31 mouse cellular contexts compared by ENCODE assay signal in genomic region chr19:55651017-55651416, GRCm38 (mm10).
A peak's percentile ranks its signal among the peaks of the same experiment; 100 is the strongest.
DNase-seq lines count a peak whose midpoint lies in the region; ATAC-seq lines count a peak whose summit lies in the region.
"Had no signal": no experiment of that assay in that cellular context is flagged by ENCODE, and none has a peak within 500 bp of the region (broad histone marks: within the 10 kb centered on the region; RNA-seq: fewer than 3 reads in every experiment).

No protein-coding gene starts in this region.

- H3K36me3 ChIP-seq in neural tube, embryonic 11.5 days (ENCODE audit: control insufficient read depth, insufficient read depth, low read length): no peaks in the 10 kb centered on the region
- H3K36me3 ChIP-seq in neural tube, embryonic 15.5 days: no peaks in the 10 kb centered on the region
- H3K36me3 ChIP-seq in liver, embryonic 11.5 days (ENCODE audit: control insufficient read depth, insufficient read depth, low read length): no peaks in the 10 kb centered on the region
- H3K36me3 ChIP-seq in liver, embryonic 16.5 days (ENCODE audit: control insufficient read depth, insufficient read depth): no peaks in the 10 kb centered on the region
- H3K36me3 ChIP-seq: embryonic facial prominence, embryonic 10.5 days; embryonic facial prominence, embryonic 15.5 days; forebrain, embryonic 12.5 days; heart, embryonic 12.5 days; kidney, embryonic 15.5 days; midbrain, embryonic 12.5 days; neural tube, embryonic 13.5 days; stomach, embryonic 15.5 days had no signal

- H3K4me3 ChIP-seq in neural tube, embryonic 11.5 days (ENCODE audit: low read depth, low read length): no peak overlapping the region
- no peak overlapping the region for H3K4me3 ChIP-seq in neural tube, embryonic 15.5 days (replicated peaks)
- H3K4me3 ChIP-seq in liver, embryonic 11.5 days (ENCODE audit: low read depth, low read length): no peak overlapping the region
- H3K4me3 ChIP-seq in liver, embryonic 16.5 days (ENCODE audit: low read depth, low read length): no peak overlapping the region
- H3K4me3 ChIP-seq: embryonic facial prominence, embryonic 10.5 days; embryonic facial prominence, embryonic 15.5 days; forebrain, embryonic 12.5 days; heart, embryonic 12.5 days; kidney, embryonic 15.5 days; midbrain, embryonic 12.5 days; myocyte; neural tube, embryonic 13.5 days; stomach, embryonic 15.5 days had no signal

- H3K9ac ChIP-seq in neural tube, embryonic 11.5 days (ENCODE audit: low read length): no peak overlapping the region
- no peak overlapping the region for H3K9ac ChIP-seq in neural tube, embryonic 15.5 days (replicated peaks)
- H3K9ac ChIP-seq in liver, embryonic 11.5 days (ENCODE audit: low read depth, low read length): no peak overlapping the region
- no peak overlapping the region for H3K9ac ChIP-seq in liver, embryonic 16.5 days (ENCODE audit: low read depth, low read length)
- H3K9ac ChIP-seq: embryonic facial prominence, embryonic 15.5 days; forebrain, embryonic 12.5 days; forebrain, postnatal 0 days; heart, embryonic 12.5 days; hindbrain, embryonic 14.5 days; kidney, embryonic 15.5 days; lung, embryonic 14.5 days; midbrain, embryonic 12.5 days; neural tube, embryonic 13.5 days; stomach, embryonic 15.5 days had no signal

- no peak for ATAC-seq in neural tube, embryonic 11.5 days (ENCODE audit: insufficient read depth, low FRiP score, low TSS enrichment)
- no peak for ATAC-seq in neural tube, embryonic 15.5 days (ENCODE audit: low FRiP score)
- peak; percentile 78 for ATAC-seq in liver, embryonic 11.5 days (replicated peaks; ENCODE audit: low FRiP score)
- peak; percentile 78 for ATAC-seq in liver, embryonic 16.5 days (ENCODE audit: low read depth)
- ATAC-seq in cerebellum, adult (ENCODE audit: insufficient number of reproducible peaks, low FRiP score, low TSS enrichment): no peak
- ATAC-seq: activated CD4-positive, CD25-positive, alpha-beta regulatory T cell, adult 4 months; forebrain, postnatal 0 days had no signal

- no peak overlapping the region for H3K4me2 ChIP-seq in neural tube, embryonic 11.5 days (ENCODE audit: low read depth)
- H3K4me2 ChIP-seq in neural tube, embryonic 15.5 days: no peak overlapping the region
- H3K4me2 ChIP-seq in liver, embryonic 11.5 days: no peak overlapping the region
- no peak overlapping the region for H3K4me2 ChIP-seq in liver, embryonic 16.5 days (ENCODE audit: low read depth, low read length)
- H3K4me2 ChIP-seq: embryonic facial prominence, embryonic 15.5 days; forebrain, embryonic 12.5 days; heart, embryonic 12.5 days; hindbrain, embryonic 14.5 days; kidney, embryonic 15.5 days; lung, embryonic 14.5 days; midbrain, embryonic 12.5 days; neural tube, embryonic 13.5 days; stomach, embryonic 15.5 days had no signal

- no peaks in the 10 kb centered on the region for H3K4me1 ChIP-seq in neural tube, embryonic 11.5 days (ENCODE audit: control insufficient read depth, insufficient read depth, low read length)
- H3K4me1 ChIP-seq in neural tube, embryonic 15.5 days: no peaks in the 10 kb centered on the region
- H3K4me1 ChIP-seq in liver, embryonic 11.5 days (replicated peaks; ENCODE audit: control insufficient read depth, insufficient read depth, low read length): no peaks in the 10 kb centered on the region
- peaks cover 3% of the 10 kb centered on the region for H3K4me1 ChIP-seq in liver, embryonic 16.5 days (ENCODE audit: control insufficient read depth, low read depth, low read length)
- H3K4me1 ChIP-seq: forebrain, embryonic 12.5 days; midbrain, embryonic 12.5 days; neural tube, embryonic 13.5 days; stomach, embryonic 15.5 days had no signal

- peak; percentile 3 for DNase-seq in neural tube, embryonic 11.5 days (ENCODE audit: low spot score)
- no peak for DNase-seq in liver, embryonic 11.5 days (ENCODE audit: low spot score)
- no peak for DNase-seq in right cerebral cortex, postnatal 25 days
- DNase-seq in adipocyte (ENCODE audit: low spot score): no peak
- no peak for DNase-seq in layer of hippocampus, postnatal 10 days (ENCODE audit: low spot score in 2 of 2)
- DNase-seq: adrenal gland, adult 8-10 months; cerebellum, adult 18-20 months; cerebellum, postnatal 14 days; forebrain, postnatal 0 days; gastrocnemius, postnatal 14 days; kidney, adult 18-20 months; kidney, postnatal 36 days; layer of hippocampus, postnatal 36 days; left cerebral cortex, postnatal 4 days; lung, embryonic 14.5 days; lung, postnatal 14 days; thymus, postnatal 14 days had no signal

- H3K9me3 ChIP-seq in neural tube, embryonic 11.5 days (ENCODE audit: control insufficient read depth, low read length): no peaks in the 10 kb centered on the region
- H3K9me3 ChIP-seq in neural tube, embryonic 15.5 days (replicated peaks): no peaks in the 10 kb centered on the region
- H3K9me3 ChIP-seq in liver, embryonic 11.5 days (ENCODE audit: control insufficient read depth, low read length): no peaks in the 10 kb centered on the region
- H3K9me3 ChIP-seq in liver, embryonic 16.5 days (replicated peaks; ENCODE audit: control insufficient read depth, low read length): no peaks in the 10 kb centered on the region
- H3K9me3 ChIP-seq: embryonic facial prominence, embryonic 10.5 days; embryonic facial prominence, embryonic 15.5 days; forebrain, embryonic 12.5 days; heart, embryonic 12.5 days; kidney, embryonic 15.5 days; midbrain, embryonic 12.5 days; neural tube, embryonic 13.5 days; stomach, embryonic 15.5 days had no signal

- H3K27ac ChIP-seq in neural tube, embryonic 11.5 days (ENCODE audit: low read depth, low read length): no peak overlapping the region
- H3K27ac ChIP-seq in neural tube, embryonic 15.5 days (replicated peaks): no peak overlapping the region
- H3K27ac ChIP-seq in liver, embryonic 11.5 days (ENCODE audit: low read depth, low read length): no peak overlapping the region
- H3K27ac ChIP-seq in liver, embryonic 16.5 days (ENCODE audit: low read length): no peak overlapping the region
- H3K27ac ChIP-seq: embryonic facial prominence, embryonic 10.5 days; embryonic facial prominence, embryonic 15.5 days; forebrain, embryonic 12.5 days; hindbrain, embryonic 14.5 days; kidney, embryonic 15.5 days; midbrain, embryonic 12.5 days; neural tube, embryonic 13.5 days; stomach, embryonic 15.5 days had no signal

- WGBS in neural tube, embryonic 11.5 days: 87% methylated on average over 9 of the region's 9 CpGs
- 84% methylated on average over 9 of the region's 9 CpGs for WGBS in neural tube, embryonic 15.5 days
- 55% methylated on average over 9 of the region's 9 CpGs for WGBS in liver, embryonic 11.5 days
- 28% methylated on average over 9 of the region's 9 CpGs for WGBS in liver, embryonic 16.5 days (ENCODE audit: insufficient replicate concordance)

- H3K27me3 ChIP-seq in neural tube, embryonic 11.5 days (ENCODE audit: control insufficient read depth, insufficient read depth, low read length): no peaks in the 10 kb centered on the region
- H3K27me3 ChIP-seq in neural tube, embryonic 15.5 days (replicated peaks): peaks cover 21% of the 10 kb centered on the region; the same call in 1 of the 2 replicates
- 0 out of 2 replicates have a peak, but pooled peaks cover 4% of the 10 kb centered on the region for H3K27me3 ChIP-seq in liver, embryonic 11.5 days (replicated peaks; ENCODE audit: control insufficient read depth, insufficient read depth, low read length)
- H3K27me3 ChIP-seq in liver, embryonic 16.5 days (ENCODE audit: control insufficient read depth, insufficient read depth, low read depth, low read length): no peaks in the 10 kb centered on the region
- H3K27me3 ChIP-seq: embryonic facial prominence, embryonic 15.5 days; heart, embryonic 12.5 days; kidney, embryonic 15.5 days; stomach, embryonic 15.5 days had no signal

Comparison
In these comparisons a context has a peak if more than half of its experiments do, and no peak if none do; other contexts are left out.
1. ATAC-seq: peak in liver, embryonic 11.5 days (single experiment) and liver, embryonic 16.5 days (single experiment); none in neural tube, embryonic 11.5 days (single experiment), neural tube, embryonic 15.5 days (single experiment) and cerebellum, adult (single experiment).